In the genomic region with DNA sequence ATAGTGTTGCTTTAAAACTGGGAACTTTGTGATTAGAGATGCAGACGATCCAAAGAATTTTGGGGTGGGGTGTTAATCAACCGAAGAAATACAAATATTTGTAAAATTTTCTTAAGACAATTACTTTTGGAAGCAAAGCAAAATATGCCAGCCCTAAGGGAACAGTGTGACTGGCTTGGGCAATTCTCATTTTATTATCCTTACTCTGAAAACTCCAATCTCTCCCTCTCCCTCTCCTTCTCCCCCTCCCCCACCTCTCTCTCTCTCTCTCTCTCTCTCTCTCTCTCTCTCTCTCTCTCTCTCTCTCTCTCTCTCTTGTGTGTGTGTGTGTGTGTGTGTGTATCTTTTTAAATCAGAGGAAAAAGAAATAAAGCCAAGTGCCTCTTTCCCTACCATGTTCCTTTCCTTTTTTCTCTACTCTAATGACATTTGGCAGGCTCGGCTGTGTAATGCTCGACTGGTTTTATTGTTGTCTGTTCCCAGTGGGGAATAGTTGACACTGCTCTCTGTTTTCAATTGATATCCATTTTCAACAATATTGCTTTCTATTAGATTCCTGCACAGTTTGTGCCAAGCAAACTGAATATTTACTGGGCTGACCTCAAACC, we compare ENCODE assay signal across 11 mouse cellular contexts.
DNase-seq lines count a peak whose midpoint lies in the region; ATAC-seq lines count a peak whose summit lies in the region.
"Had no signal": no experiment of that assay in that cellular context is flagged by ENCODE, and none has a peak within 500 bp of the region (broad histone marks: within the 10 kb centered on the region; RNA-seq: fewer than 3 reads in every experiment).

No protein-coding gene starts in this region.

- H3K9ac ChIP-seq in kidney, embryonic 16.5 days (replicated peaks; ENCODE audit: low read length), result peak overlapping the region; percentile 28; the same call in 1 of the 2 replicates
- 0 out of 2 replicates have a peak overlapping the region, but pooled peaks have one; percentile 44 for H3K9ac ChIP-seq in embryonic facial prominence, embryonic 13.5 days
- H3K9ac ChIP-seq in hindbrain, embryonic 16.5 days (ENCODE audit: low read depth, low read length), result peak overlapping the region; percentile 31; the same call in 1 of the 2 replicates
- H3K9ac ChIP-seq in neural tube, embryonic 13.5 days, result peak overlapping the region; percentile 64

- no peak for ATAC-seq in kidney, embryonic 16.5 days (ENCODE audit: low FRiP score, low TSS enrichment)
- no peak for ATAC-seq in embryonic facial prominence, embryonic 13.5 days (ENCODE audit: insufficient number of reproducible peaks, insufficient read depth, low FRiP score, low TSS enrichment, low read depth)
- ATAC-seq in hindbrain, embryonic 16.5 days, result peak; percentile 57
- peak; percentile 59 for ATAC-seq in neural tube, embryonic 13.5 days (ENCODE audit: low read depth)
- ATAC-seq: activated CD4-positive, CD25-positive, alpha-beta regulatory T cell, adult 4 months; inflammation-experienced regulatory T-cells, adult 6 months had no signal

- H3K4me1 ChIP-seq in kidney, embryonic 16.5 days (ENCODE audit: insufficient read depth, low read length), result 0 out of 2 replicates have a peak, but pooled peaks cover 4% of the 10 kb centered on the region
- peaks cover 6% of the 10 kb centered on the region for H3K4me1 ChIP-seq in embryonic facial prominence, embryonic 13.5 days
- 0 out of 2 replicates have a peak, but pooled peaks cover 2% of the 10 kb centered on the region for H3K4me1 ChIP-seq in hindbrain, embryonic 16.5 days (ENCODE audit: control insufficient read depth, insufficient read depth, low read depth, low read length)
- peaks cover 56% of the 10 kb centered on the region for H3K4me1 ChIP-seq in neural tube, embryonic 13.5 days (replicated peaks)

- no peaks in the 10 kb centered on the region for H3K9me3 ChIP-seq in kidney, embryonic 16.5 days (ENCODE audit: low read length)
- no peaks in the 10 kb centered on the region for H3K9me3 ChIP-seq in embryonic facial prominence, embryonic 13.5 days
- H3K9me3 ChIP-seq in hindbrain, embryonic 16.5 days (ENCODE audit: control insufficient read depth, low read length), result no peaks in the 10 kb centered on the region
- no peaks in the 10 kb centered on the region for H3K9me3 ChIP-seq in neural tube, embryonic 13.5 days

- H3K4me2 ChIP-seq in kidney, embryonic 16.5 days (replicated peaks; ENCODE audit: low read depth, low read length), result peak overlapping the region; percentile 48
- peak overlapping the region; percentile 52 for H3K4me2 ChIP-seq in embryonic facial prominence, embryonic 13.5 days
- H3K4me2 ChIP-seq in hindbrain, embryonic 16.5 days (ENCODE audit: low read length), result peak overlapping the region; percentile 52
- peak overlapping the region; percentile 48 for H3K4me2 ChIP-seq in neural tube, embryonic 13.5 days

- no peak overlapping the region for H3K27ac ChIP-seq in kidney, embryonic 16.5 days (ENCODE audit: low read length)
- H3K27ac ChIP-seq in embryonic facial prominence, embryonic 13.5 days, result no peak overlapping the region; the same call in 1 of the 2 replicates
- H3K27ac ChIP-seq in hindbrain, embryonic 16.5 days (ENCODE audit: low read depth, low read length), result peak overlapping the region; percentile 53
- peak overlapping the region; percentile 92 for H3K27ac ChIP-seq in neural tube, embryonic 13.5 days (replicated peaks)

- DNase-seq in kidney, postnatal 25 days, result no peak
- no peak for DNase-seq in adrenal gland, postnatal 36 days
- no peak for DNase-seq in gastrocnemius, postnatal 4 days (ENCODE audit: low spot score in 2 of 2)
- DNase-seq in left cerebral cortex, adult 8-10 months (ENCODE audit: low spot score in 2 of 2), result no peak
- DNase-seq: thymus, adult 18-20 months had no signal

- H3K36me3 ChIP-seq in kidney, embryonic 16.5 days (ENCODE audit: insufficient read depth, low read length), result no peaks in the 10 kb centered on the region
- H3K36me3 ChIP-seq in embryonic facial prominence, embryonic 13.5 days, result no peaks in the 10 kb centered on the region
- H3K36me3 ChIP-seq in hindbrain, embryonic 16.5 days (ENCODE audit: control insufficient read depth, insufficient read depth, low read length), result no peaks in the 10 kb centered on the region
- no peaks in the 10 kb centered on the region for H3K36me3 ChIP-seq in neural tube, embryonic 13.5 days

- no peaks in the 10 kb centered on the region for H3K27me3 ChIP-seq in kidney, embryonic 16.5 days (ENCODE audit: insufficient read depth, low read length)
- H3K27me3 ChIP-seq in embryonic facial prominence, embryonic 13.5 days, result no peaks in the 10 kb centered on the region
- no peaks in the 10 kb centered on the region for H3K27me3 ChIP-seq in hindbrain, embryonic 16.5 days (replicated peaks; ENCODE audit: control insufficient read depth, insufficient read depth, low read length)
- H3K27me3 ChIP-seq in neural tube, embryonic 13.5 days, result no peaks in the 10 kb centered on the region

- WGBS in kidney, embryonic 16.5 days, result 22% methylated on average over 4 of the region's 4 CpGs
- WGBS in embryonic facial prominence, embryonic 13.5 days, result 16% methylated on average over 4 of the region's 4 CpGs
- WGBS in hindbrain, embryonic 16.5 days, result 14% methylated on average over 4 of the region's 4 CpGs
- 21% methylated on average over 4 of the region's 4 CpGs for WGBS in neural tube, embryonic 13.5 days

- no peak overlapping the region for H3K4me3 ChIP-seq in kidney, embryonic 16.5 days (ENCODE audit: low read length)
- H3K4me3 ChIP-seq in embryonic facial prominence, embryonic 13.5 days, result 0 out of 2 replicates have a peak overlapping the region, but pooled peaks have one; percentile 9
- no peak overlapping the region for H3K4me3 ChIP-seq in hindbrain, embryonic 16.5 days (ENCODE audit: low read length)
- peak overlapping the region; percentile 13; the same call in 1 of the 2 replicates for H3K4me3 ChIP-seq in neural tube, embryonic 13.5 days

Comparison
In these comparisons a context has a peak if more than half of its experiments do, and no peak if none do; other contexts are left out.
1. ATAC-seq: peak in hindbrain, embryonic 16.5 days (single experiment) and neural tube, embryonic 13.5 days (single experiment); none in kidney, embryonic 16.5 days (single experiment) and embryonic facial prominence, embryonic 13.5 days (single experiment).
2. H3K27ac ChIP-seq: peak in hindbrain, embryonic 16.5 days (single experiment) and neural tube, embryonic 13.5 days (single experiment); none in kidney, embryonic 16.5 days (single experiment) and embryonic facial prominence, embryonic 13.5 days (single experiment).
3. H3K4me3 ChIP-seq: peak in embryonic facial prominence, embryonic 13.5 days (single experiment) and neural tube, embryonic 13.5 days (single experiment); none in kidney, embryonic 16.5 days (single experiment) and hindbrain, embryonic 16.5 days (single experiment).
4. Peak in every context shown above with its lines, with median percentiles within 50 percentile points of each other: H3K4me2 ChIP-seq and H3K9ac ChIP-seq.